Comparison of ENCODE assay signal across 16 mouse cellular contexts in the genomic region with DNA sequence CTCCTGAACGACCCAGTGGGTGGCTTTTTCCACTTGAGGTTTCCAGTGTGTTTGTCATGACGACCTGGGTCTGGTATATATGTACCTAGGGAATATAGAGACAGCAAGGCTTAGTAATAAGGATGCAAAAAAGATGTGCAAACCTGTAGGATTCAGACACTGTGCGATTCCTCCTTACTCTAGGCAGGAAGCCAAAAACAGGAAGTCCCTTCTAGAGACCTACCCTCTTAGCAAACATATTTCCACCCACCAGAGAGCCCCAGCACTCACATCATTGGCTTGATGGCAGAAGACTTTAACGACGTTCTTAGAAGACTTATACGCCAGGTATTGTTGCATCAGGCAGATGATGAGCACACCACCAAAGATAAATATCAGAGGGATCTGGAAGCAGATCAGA. TPM values are rescaled to one million over a fixed set of nuclear protein-coding genes. Genes with fewer than 3 reads are reported as not detected.
DNase-seq lines count a peak whose midpoint lies in the region; ATAC-seq lines count a peak whose summit lies in the region.
"Had no signal": no experiment of that assay in that cellular context is flagged by ENCODE, and none has a peak within 500 bp of the region (broad histone marks: within the 10 kb centered on the region; RNA-seq: fewer than 3 reads in every experiment).

No protein-coding gene starts in this region.

- H3K27ac ChIP-seq in brown adipose tissue, adult 24 weeks (replicated peaks; ENCODE audit: low read depth, low read length) = peak overlapping the region; percentile 97
- H3K27ac ChIP-seq: forebrain, embryonic 10.5 days; liver, embryonic 13.5 days; macrophage had no signal

- peak; percentile 48 for ATAC-seq in CD4-positive, CD25-positive, alpha-beta regulatory T cell, adult 4 months

- peak overlapping the region; percentile 25; the same call in 1 of the 2 replicates for H3K4me3 ChIP-seq in brown adipose tissue, adult 24 weeks (ENCODE audit: insufficient read depth, low read depth, low read length)
- H3K4me3 ChIP-seq: forebrain, embryonic 10.5 days; liver, embryonic 13.5 days had no signal

- DNase-seq in lung, postnatal 36 days = peak; percentile 41
- no peak for DNase-seq in lung, postnatal 14 days
- peak; percentile 44 to 53 for DNase-seq in natural killer cell, adult 2 months (ENCODE audit: low spot score in 2 of 2)
- no peak for DNase-seq in testis, postnatal 14 days (ENCODE audit: low spot score)
- DNase-seq in cerebellum, adult 9-11 months = no peak
- DNase-seq: cerebellum, adult 8-10 months; heart, postnatal 4 days; kidney, adult 18-20 months; liver, embryonic 13.5 days; right cerebral cortex, postnatal 4 days had no signal

- H3K4me1 ChIP-seq in brown adipose tissue, adult 24 weeks (ENCODE audit: control insufficient read depth, insufficient read depth, insufficient read length, low read length) = peaks cover 13% of the 10 kb centered on the region

RNA-seq across cellular contexts. Expression of gene Ms4a18, which starts 30.2 kb away (rescaled TPM):
- not detected for polyA plus RNA-seq in CD4-positive, CD25-positive, alpha-beta regulatory T cell, adult 4 months (2017; shearing (Covaris generic))
- not detected in 2 replicates for polyA plus RNA-seq in brown adipose tissue, adult 24 weeks (2012; ENCODE audit: insufficient read depth, insufficient read length, missing spikeins)
- polyA plus RNA-seq: brain, embryonic 14.5 days; embryonic facial prominence, embryonic 11.5 days; forebrain, embryonic 10.5 days; liver, embryonic 13.5 days; macrophage had no signal

RNA-seq across cellular contexts. Expression of gene Ms4a8a, which starts 32.9 kb away (rescaled TPM):
- polyA plus RNA-seq in CD4-positive, CD25-positive, alpha-beta regulatory T cell, adult 4 months (2017; shearing (Covaris generic)) = not detected
- polyA plus RNA-seq in brown adipose tissue, adult 24 weeks (2012; ENCODE audit: insufficient read depth, insufficient read length, missing spikeins) = 1.4 and 2.8 TPM in 2 replicates
- polyA plus RNA-seq: brain, embryonic 14.5 days; embryonic facial prominence, embryonic 11.5 days; forebrain, embryonic 10.5 days; liver, embryonic 13.5 days had no signal

RNA-seq across cellular contexts. Expression of gene Ms4a15, which starts 55.0 kb away (rescaled TPM):
- polyA plus RNA-seq in CD4-positive, CD25-positive, alpha-beta regulatory T cell, adult 4 months (2017; shearing (Covaris generic)) = under 1 TPM in 1 of 2 experiments, not detected in 1; 0.31 TPM
- polyA plus RNA-seq in brown adipose tissue, adult 24 weeks (2012; ENCODE audit: insufficient read depth, insufficient read length, missing spikeins) = not detected in 2 replicates
- polyA plus RNA-seq: brain, embryonic 14.5 days; embryonic facial prominence, embryonic 11.5 days; forebrain, embryonic 10.5 days; liver, embryonic 13.5 days; macrophage had no signal

Comparison
In these comparisons a context has a peak if more than half of its experiments do, and no peak if none do; other contexts are left out.
1. DNase-seq: peak in lung, postnatal 36 days (single experiment) and natural killer cell, adult 2 months (2 of 2); none in lung, postnatal 14 days (single experiment), testis, postnatal 14 days (single experiment) and cerebellum, adult 9-11 months (single experiment).